Mouse (Mus musculus) C2C12 (cell line): ENCODE results near the gene Mtx1.

Experiments used
- CEBPB ChIP-seq: IDR thresholded peaks from one replicate; pipeline ENCODE4 v1.6.1; 2011; ENCODE audit warnings: low read depth, mild to moderate bottlenecking, control low read depth, moderate library complexity
- CTCF ChIP-seq: IDR thresholded peaks from one replicate; pipeline ENCODE4 v1.5.1; 2011; ENCODE audit not compliant: control insufficient read depth, insufficient read depth, insufficient read length
- FOSL1 ChIP-seq: IDR thresholded peaks from one replicate; pipeline ENCODE4 v1.8.0; 2011; ENCODE audit warnings: mild to moderate bottlenecking, low read length; ENCODE audit not compliant: poor library complexity, insufficient read depth, severe bottlenecking
- MAX ChIP-seq: IDR thresholded peaks from one replicate; pipeline ENCODE4 v1.6.1; 2011; ENCODE audit warnings: mild to moderate bottlenecking, control low read depth
- MYOG ChIP-seq: IDR thresholded peaks from one replicate; pipeline ENCODE4 v1.6.1; 2011; ENCODE audit not compliant: control insufficient read depth, insufficient read length; ENCODE audit errors: extremely low read depth
- USF1 ChIP-seq: IDR thresholded peaks from one replicate; pipeline ENCODE4 v1.6.1; 2011; ENCODE audit warnings: low read depth, mild to moderate bottlenecking, control low read depth, moderate library complexity

GRCm38 (mm10) chr3:89250435-89251040 lies 23.6 kb upstream of the Mtx1 start:
- TF ChIP-seq USF1, result no peak
- TF ChIP-seq CTCF, result no peak
- TF ChIP-seq FOSL1, result no peak
- no peak for TF ChIP-seq MAX
- TF ChIP-seq CEBPB, result no peak
- TF ChIP-seq MYOG, result no peak
